Mouse (Mus musculus): ENCODE data around the gene Olfr1425. TPM values are rescaled to one million over a fixed set of nuclear protein-coding genes. Genes with fewer than 3 reads are reported as not detected.

The Olfr1425 gene
- polyA plus RNA-seq, 1 experiment = not detected

GRCm38 (mm10) chr19:12043163-12043562 is 34.4 kb downstream of the Olfr1425 start:
- Histone ChIP-seq H3K4me3 (replicated peaks; ENCODE audit: insufficient read depth, low read depth, low read length) (no peak overlapping the region), H3K27ac (ENCODE audit: insufficient read depth, low read length) (no peak overlapping the region), H3K27me3 (ENCODE audit: control insufficient read depth, insufficient read depth, low read length) (no peaks in the 10 kb centered on the region), H3K4me1 (ENCODE audit: control insufficient read depth, insufficient read depth, low read length) (no peaks in the 10 kb centered on the region)
- 91% methylated on average over 5 of the region's 5 CpGs for WGBS
- no peak for TF ChIP-seq CTCF (IDR thresholded peaks at IDR 0.05; ENCODE audit: borderline replicate concordance, insufficient read depth, low read depth, low read length)
- no peak for TF ChIP-seq POLR2A (IDR thresholded peaks at IDR 0.05; ENCODE audit: borderline replicate concordance, insufficient read depth, low read length)
- DNase-seq = no peak

- Histone ChIP-seq H3K4me1 (ENCODE audit: control insufficient read depth, insufficient read depth, low read length) (no peaks in the 10 kb centered on the region), H3K27ac (ENCODE audit: insufficient read depth, low read length) (no peak within 1 kb of the TSS), H3K4me3 (replicated peaks; ENCODE audit: insufficient read depth, low read depth, low read length) (no peak within 1 kb of the TSS), H3K27me3 (ENCODE audit: control insufficient read depth, insufficient read depth, low read length) (no peaks in the 10 kb centered on the region)
- 46% methylated on average over 2 of the region's 2 CpGs for WGBS
- no peak for TF ChIP-seq POLR2A (IDR thresholded peaks at IDR 0.05; ENCODE audit: borderline replicate concordance, insufficient read depth, low read length)
- TF ChIP-seq CTCF (IDR thresholded peaks at IDR 0.05; ENCODE audit: borderline replicate concordance, insufficient read depth, low read depth, low read length) = no peak
- DNase-seq = no peak
These were observed 36.3 kb downstream of the Olfr1425 start, which contains the start of gene Olfr1423 for GRCm38 (mm10) chr19:12041217-12041616. Olfr1423 (minus strand) TSS chr19:12041317.

- no peak overlapping the region for H3K27ac ChIP-seq (ENCODE audit: insufficient read depth, low read length)
- DNase-seq = no peak
- no peaks in the 10 kb centered on the region for H3K4me1 ChIP-seq (ENCODE audit: control insufficient read depth, insufficient read depth, low read length)
- H3K4me3 ChIP-seq (replicated peaks; ENCODE audit: insufficient read depth, low read depth, low read length) = no peak overlapping the region
- H3K27me3 ChIP-seq (ENCODE audit: control insufficient read depth, insufficient read depth, low read length) = no peaks in the 10 kb centered on the region
- TF ChIP-seq CTCF (IDR thresholded peaks at IDR 0.05; ENCODE audit: borderline replicate concordance, insufficient read depth, low read depth, low read length) (no peak), POLR2A (IDR thresholded peaks at IDR 0.05; ENCODE audit: borderline replicate concordance, insufficient read depth, low read length) (no peak)
These were observed 39.8 kb downstream of the Olfr1425 start for GRCm38 (mm10) chr19:12037727-12038126.

GRCm38 (mm10) chr19:12026606-12027005 is 50.9 kb downstream of the Olfr1425 start:
- 98% methylated on average over 2 of the region's 2 CpGs for whole genome bisulfite sequencing
- Histone ChIP-seq H3K4me3 (replicated peaks; ENCODE audit: insufficient read depth, low read depth, low read length) (no peak overlapping the region), H3K27ac (ENCODE audit: insufficient read depth, low read length) (no peak overlapping the region), H3K4me1 (ENCODE audit: control insufficient read depth, insufficient read depth, low read length) (no peaks in the 10 kb centered on the region), H3K27me3 (ENCODE audit: control insufficient read depth, insufficient read depth, low read length) (no peaks in the 10 kb centered on the region; the same call in 1 of the 2 replicates)
- TF ChIP-seq CTCF (IDR thresholded peaks at IDR 0.05; ENCODE audit: borderline replicate concordance, insufficient read depth, low read depth, low read length) = no peak
- no peak for TF ChIP-seq POLR2A (IDR thresholded peaks at IDR 0.05; ENCODE audit: borderline replicate concordance, insufficient read depth, low read length)
- no peak for DNase-seq

GRCm38 (mm10) chr19:12025333-12025732 is 52.2 kb downstream of the Olfr1425 start:
- Histone ChIP-seq H3K27ac (ENCODE audit: insufficient read depth, low read length) (no peak overlapping the region), H3K4me3 (replicated peaks; ENCODE audit: insufficient read depth, low read depth, low read length) (no peak overlapping the region), H3K27me3 (ENCODE audit: control insufficient read depth, insufficient read depth, low read length) (no peaks in the 10 kb centered on the region; the same call in 1 of the 2 replicates), H3K4me1 (ENCODE audit: control insufficient read depth, insufficient read depth, low read length) (no peaks in the 10 kb centered on the region)
- DNase-seq = no peak
- WGBS = 89% methylated on average over 3 of the region's 3 CpGs
- TF ChIP-seq CTCF (IDR thresholded peaks at IDR 0.05; ENCODE audit: borderline replicate concordance, insufficient read depth, low read depth, low read length) (no peak), POLR2A (IDR thresholded peaks at IDR 0.05; ENCODE audit: borderline replicate concordance, insufficient read depth, low read length) (no peak)

GRCm38 (mm10) chr19:12024149-12024548 is 53.4 kb downstream of the Olfr1425 start:
- no peak for TF ChIP-seq POLR2A (IDR thresholded peaks at IDR 0.05; ENCODE audit: borderline replicate concordance, insufficient read depth, low read length)
- TF ChIP-seq CTCF (IDR thresholded peaks at IDR 0.05; ENCODE audit: borderline replicate concordance, insufficient read depth, low read depth, low read length) = no peak
- 85% methylated on average over 4 of the region's 4 CpGs for WGBS
- no peak for DNase-seq
- no peaks in the 10 kb centered on the region; the same call in 1 of the 2 replicates for H3K27me3 ChIP-seq (ENCODE audit: control insufficient read depth, insufficient read depth, low read length)
- no peak overlapping the region for H3K4me3 ChIP-seq (replicated peaks; ENCODE audit: insufficient read depth, low read depth, low read length)
- no peaks in the 10 kb centered on the region for H3K4me1 ChIP-seq (ENCODE audit: control insufficient read depth, insufficient read depth, low read length)
- H3K27ac ChIP-seq (ENCODE audit: insufficient read depth, low read length) = no peak overlapping the region

Other genes starting within 250 kb of the Olfr1425 start
- 0.11 TPM in 1 of 2 replicates, not detected in the other for gene Olfr1417, start 238.5 kb downstream of the Olfr1425 start, polyA plus RNA-seq (2012; rRNA removed)
- not detected in 2 replicates for gene Olfr1418, start 216.7 kb downstream of the Olfr1425 start, polyA plus RNA-seq (2012; rRNA removed)
- gene Olfr1419, start 202.6 kb downstream of the Olfr1425 start, polyA plus RNA-seq (2012; rRNA removed) = 0.11 TPM in 1 of 2 replicates, not detected in the other
- gene Olfr1420, start 191.2 kb downstream of the Olfr1425 start, polyA plus RNA-seq (2012; rRNA removed) = 0.05 TPM in 1 of 2 replicates, not detected in the other
- gene Patl1, start 165.3 kb downstream of the Olfr1425 start, polyA plus RNA-seq (2012; rRNA removed) = 21.7 and 22.3 TPM in 2 replicates
- 38.9 and 39.9 TPM in 2 replicates for gene Osbp, start 111.8 kb downstream of the Olfr1425 start, polyA plus RNA-seq (2012; rRNA removed)
- not detected in 2 replicates for gene Olfr1423, start 36.4 kb downstream of the Olfr1425 start, polyA plus RNA-seq (2012; rRNA removed)
- not detected in 2 replicates for gene Olfr1424, start 15.0 kb downstream of the Olfr1425 start, polyA plus RNA-seq (2012; rRNA removed)
- gene Olfr1426, start 14.3 kb upstream of the Olfr1425 start, polyA plus RNA-seq (2012; rRNA removed) = not detected in 2 replicates
- not detected in 2 replicates for gene Olfr1427, start 25.6 kb upstream of the Olfr1425 start, polyA plus RNA-seq (2012; rRNA removed)
- gene Olfr1428, start 38.2 kb upstream of the Olfr1425 start, polyA plus RNA-seq (2012; rRNA removed) = not detected in 2 replicates
- gene Olfr76, start 45.5 kb upstream of the Olfr1425 start, polyA plus RNA-seq (2012; rRNA removed) = not detected in 2 replicates
- gene Olfr1555-ps1, start 92.4 kb upstream of the Olfr1425 start, polyA plus RNA-seq (2012; rRNA removed) = not detected in 2 replicates
- not detected in 2 replicates for gene Olfr1431, start 122.9 kb upstream of the Olfr1425 start, polyA plus RNA-seq (2012; rRNA removed)
- not detected in 2 replicates for gene Olfr1432, start 154.9 kb upstream of the Olfr1425 start, polyA plus RNA-seq (2012; rRNA removed)
- not detected in 2 replicates for gene Olfr262, start 163.9 kb upstream of the Olfr1425 start, polyA plus RNA-seq (2012; rRNA removed)
- gene Olfr235, start 183.3 kb upstream of the Olfr1425 start, polyA plus RNA-seq (2012; rRNA removed) = 0.07 TPM in 1 of 2 replicates, not detected in the other
- not detected in 2 replicates for gene Olfr1434, start 202.1 kb upstream of the Olfr1425 start, polyA plus RNA-seq (2012; rRNA removed)
- not detected in 2 replicates for gene Olfr1436, start 221.4 kb upstream of the Olfr1425 start, polyA plus RNA-seq (2012; rRNA removed)
- gene Olfr1437, start 247.4 kb upstream of the Olfr1425 start, polyA plus RNA-seq (2012; rRNA removed) = not detected in 2 replicates